Mouse (Mus musculus): ENCODE measurements around the gene Nfib. TPM values are rescaled to one million over a fixed set of nuclear protein-coding genes. Genes with fewer than 3 reads are reported as not detected.

Gene Nfib
- polyA plus RNA-seq, 1 experiment from 2014 or later, result 86.0 TPM

DNA sequence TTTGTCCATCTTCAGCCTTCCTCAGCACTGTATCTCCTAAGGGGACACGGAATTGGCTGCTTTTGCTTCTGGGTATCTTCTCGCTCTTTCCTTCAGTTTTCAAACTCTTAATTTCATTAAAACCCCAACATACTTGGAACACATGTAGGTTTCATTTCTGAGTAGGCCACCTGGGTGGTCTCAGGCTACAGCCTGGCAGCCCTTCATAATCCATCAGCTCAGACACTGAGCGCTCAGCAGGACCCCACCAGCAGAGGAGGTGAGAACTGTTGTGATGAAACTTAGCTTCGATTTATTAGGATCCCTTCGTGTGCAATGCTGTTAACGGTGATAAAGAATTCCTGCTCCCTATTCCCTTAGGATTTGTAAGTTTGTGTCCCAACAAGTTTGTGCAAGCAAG is 8.4 kb downstream of the Nfib start:
- DNase-seq (ENCODE audit: low spot score) (no peak), ATAC-seq (ENCODE audit: low read depth) (no peak)
- no peaks in the 10 kb centered on the region for H3K9me3 ChIP-seq (ENCODE audit: control insufficient read depth, low read length)

DNA sequence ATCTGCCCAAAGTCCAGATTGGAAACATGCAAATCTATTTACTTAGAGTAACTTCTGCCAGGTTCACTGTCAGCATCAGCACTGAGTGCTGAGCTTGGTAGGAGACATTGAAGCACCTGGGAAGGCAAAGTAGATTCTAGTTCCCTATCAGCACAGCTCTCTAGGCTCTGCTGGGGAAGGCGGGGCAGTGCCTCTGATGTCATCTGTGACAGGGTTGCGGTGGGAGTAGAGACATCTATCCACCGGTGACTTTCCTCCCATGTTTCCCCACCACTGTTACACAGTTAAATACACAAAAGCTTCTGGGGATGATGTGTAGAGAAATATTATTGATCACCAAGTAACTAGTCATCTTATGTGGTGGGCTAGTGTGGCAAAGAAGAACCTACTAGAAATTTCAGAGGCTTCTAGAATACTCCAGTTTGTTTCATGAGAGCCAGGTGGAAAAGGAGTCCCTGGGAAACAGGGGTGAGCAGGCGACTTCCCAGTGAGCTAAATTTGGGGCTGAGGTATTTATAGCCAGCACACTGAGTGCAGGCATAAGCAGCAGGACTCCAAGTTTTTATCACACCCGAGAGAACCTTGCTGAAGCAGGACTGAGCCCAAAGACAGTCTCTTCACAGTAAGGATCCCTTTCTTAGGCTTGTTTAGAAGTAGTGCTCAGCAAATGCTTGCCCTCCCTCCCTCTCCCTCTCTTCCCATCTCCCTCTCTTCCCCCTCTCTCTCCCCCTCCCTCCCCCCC is 9.6 kb downstream of the Nfib start:
- DNase-seq (ENCODE audit: low spot score) (no peak), ATAC-seq (ENCODE audit: low read depth) (no peak)
- Histone ChIP-seq H3K4me2 (ENCODE audit: low read depth, low read length) (no peak overlapping the region), H3K27ac (replicated peaks; ENCODE audit: low read depth, low read length) (no peak overlapping the region), H3K4me3 (ENCODE audit: low read depth, low read length) (no peak overlapping the region), H3K9ac (ENCODE audit: low read depth, low read length) (no peak overlapping the region), H3K9me3 (ENCODE audit: control insufficient read depth, low read length) (no peaks in the 10 kb centered on the region), H3K36me3 (ENCODE audit: control insufficient read depth, insufficient read depth, low read length) (no peaks in the 10 kb centered on the region), H3K27me3 (replicated peaks; ENCODE audit: control insufficient read depth, insufficient read depth, low read length) (no peaks in the 10 kb centered on the region), H3K4me1 (ENCODE audit: control insufficient read depth, insufficient read depth, low read length) (peaks cover 30% of the 10 kb centered on the region)
- WGBS, result 64% methylated on average over 5 of the region's 5 CpGs

More for the DNA sequence above, 8.4 kb downstream of the Nfib start:
- Histone ChIP-seq H3K4me1 (ENCODE audit: control insufficient read depth, insufficient read depth, low read length) (peaks cover 20% of the 10 kb centered on the region), H3K9ac (ENCODE audit: low read depth, low read length) (no peak overlapping the region), H3K27ac (replicated peaks; ENCODE audit: low read depth, low read length) (no peak overlapping the region), H3K4me2 (ENCODE audit: low read depth, low read length) (no peak overlapping the region), H3K27me3 (replicated peaks; ENCODE audit: control insufficient read depth, insufficient read depth, low read length) (no peaks in the 10 kb centered on the region), H3K4me3 (ENCODE audit: low read depth, low read length) (no peak overlapping the region), H3K36me3 (ENCODE audit: control insufficient read depth, insufficient read depth, low read length) (no peaks in the 10 kb centered on the region)
- WGBS, result 50% methylated on average over 6 of the region's 6 CpGs

DNA sequence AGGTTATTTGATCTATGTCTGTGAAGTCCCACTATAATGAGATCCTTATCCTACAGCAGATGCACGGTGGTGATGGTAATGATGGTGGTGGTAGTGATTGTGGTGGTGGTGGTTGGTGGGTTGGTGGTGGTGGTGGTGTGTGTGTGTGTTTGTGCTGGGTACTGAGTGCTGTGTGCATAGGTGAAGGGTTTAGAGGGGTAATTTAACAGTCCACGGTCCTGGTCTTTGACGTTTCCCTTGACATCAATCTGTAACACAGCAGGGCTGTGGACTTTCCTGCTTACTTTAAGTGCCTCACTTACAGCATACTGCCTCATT is 13.6 kb downstream of the Nfib start:
- ATAC-seq (ENCODE audit: low read depth) (no peak), DNase-seq (ENCODE audit: low spot score) (no peak)
- peak overlapping the region; percentile 30 for H3K4me2 ChIP-seq (ENCODE audit: low read depth, low read length)
- peak overlapping the region; percentile 41; the same call in 1 of the 2 replicates for H3K27ac ChIP-seq (replicated peaks; ENCODE audit: low read depth, low read length)
- H3K9me3 ChIP-seq (ENCODE audit: control insufficient read depth, low read length), result no peaks in the 10 kb centered on the region
- no peaks in the 10 kb centered on the region for H3K36me3 ChIP-seq (ENCODE audit: control insufficient read depth, insufficient read depth, low read length)
- H3K4me3 ChIP-seq (ENCODE audit: low read depth, low read length), result no peak overlapping the region
- H3K9ac ChIP-seq (ENCODE audit: low read depth, low read length), result no peak overlapping the region
- H3K27me3 ChIP-seq (replicated peaks; ENCODE audit: control insufficient read depth, insufficient read depth, low read length), result no peaks in the 10 kb centered on the region
- H3K4me1 ChIP-seq (ENCODE audit: control insufficient read depth, insufficient read depth, low read length), result peaks cover 25% of the 10 kb centered on the region
- 10% methylated on average over 3 of the region's 3 CpGs for WGBS

GRCm38 (mm10) chr4:82691126-82692008 is 14.2 kb downstream of the Nfib start:
- Histone ChIP-seq H3K4me3 (ENCODE audit: low read depth, low read length) (no peak overlapping the region), H3K9ac (ENCODE audit: low read depth, low read length) (no peak overlapping the region), H3K4me2 (ENCODE audit: low read depth, low read length) (peak overlapping the region; percentile 30), H3K36me3 (ENCODE audit: control insufficient read depth, insufficient read depth, low read length) (no peaks in the 10 kb centered on the region), H3K27me3 (replicated peaks; ENCODE audit: control insufficient read depth, insufficient read depth, low read length) (no peaks in the 10 kb centered on the region), H3K27ac (replicated peaks; ENCODE audit: low read depth, low read length) (peak overlapping the region; percentile 41), H3K4me1 (ENCODE audit: control insufficient read depth, insufficient read depth, low read length) (peaks cover 25% of the 10 kb centered on the region), H3K9me3 (ENCODE audit: control insufficient read depth, low read length) (no peaks in the 10 kb centered on the region)
- DNase-seq (ENCODE audit: low spot score), result peak; percentile 85
- 28% methylated on average over 4 of the region's 4 CpGs for WGBS
- peak; percentile 81 for ATAC-seq (ENCODE audit: low read depth)

- Histone ChIP-seq H3K27ac (replicated peaks; ENCODE audit: low read depth, low read length) (peak overlapping the region; percentile 53; the same call in 1 of the 2 replicates), H3K4me2 (ENCODE audit: low read depth, low read length) (no peak overlapping the region), H3K9ac (ENCODE audit: low read depth, low read length) (no peak overlapping the region), H3K4me3 (ENCODE audit: low read depth, low read length) (no peak overlapping the region), H3K9me3 (ENCODE audit: control insufficient read depth, low read length) (no peaks in the 10 kb centered on the region), H3K36me3 (ENCODE audit: control insufficient read depth, insufficient read depth, low read length) (no peaks in the 10 kb centered on the region), H3K4me1 (ENCODE audit: control insufficient read depth, insufficient read depth, low read length) (peaks cover 21% of the 10 kb centered on the region), H3K27me3 (replicated peaks; ENCODE audit: control insufficient read depth, insufficient read depth, low read length) (no peaks in the 10 kb centered on the region)
- ATAC-seq (ENCODE audit: low read depth), result peak; percentile 84
- WGBS, result 11% methylated on average over 7 of the region's 7 CpGs
- peak; percentile 95 for DNase-seq (ENCODE audit: low spot score)
These were observed 15.3 kb downstream of the Nfib start for GRCm38 (mm10) chr4:82690267-82690666.

GRCm38 (mm10) chr4:82686037-82686436 is 19.5 kb downstream of the Nfib start:
- no peaks in the 10 kb centered on the region for H3K9me3 ChIP-seq (ENCODE audit: control insufficient read depth, low read length)
- H3K4me3 ChIP-seq (ENCODE audit: low read depth, low read length), result no peak overlapping the region
- peaks cover 17% of the 10 kb centered on the region for H3K4me1 ChIP-seq (ENCODE audit: control insufficient read depth, insufficient read depth, low read length)
- no peak overlapping the region for H3K9ac ChIP-seq (ENCODE audit: low read depth, low read length)
- H3K36me3 ChIP-seq (ENCODE audit: control insufficient read depth, insufficient read depth, low read length), result no peaks in the 10 kb centered on the region
- no peak for ATAC-seq (ENCODE audit: low read depth)
- no peaks in the 10 kb centered on the region for H3K27me3 ChIP-seq (replicated peaks; ENCODE audit: control insufficient read depth, insufficient read depth, low read length)
- WGBS, result 84% methylated on average over 6 of the region's 6 CpGs
- H3K4me2 ChIP-seq (ENCODE audit: low read depth, low read length), result no peak overlapping the region
- H3K27ac ChIP-seq (replicated peaks; ENCODE audit: low read depth, low read length), result no peak overlapping the region
- no peak for DNase-seq (ENCODE audit: low spot score)

DNA sequence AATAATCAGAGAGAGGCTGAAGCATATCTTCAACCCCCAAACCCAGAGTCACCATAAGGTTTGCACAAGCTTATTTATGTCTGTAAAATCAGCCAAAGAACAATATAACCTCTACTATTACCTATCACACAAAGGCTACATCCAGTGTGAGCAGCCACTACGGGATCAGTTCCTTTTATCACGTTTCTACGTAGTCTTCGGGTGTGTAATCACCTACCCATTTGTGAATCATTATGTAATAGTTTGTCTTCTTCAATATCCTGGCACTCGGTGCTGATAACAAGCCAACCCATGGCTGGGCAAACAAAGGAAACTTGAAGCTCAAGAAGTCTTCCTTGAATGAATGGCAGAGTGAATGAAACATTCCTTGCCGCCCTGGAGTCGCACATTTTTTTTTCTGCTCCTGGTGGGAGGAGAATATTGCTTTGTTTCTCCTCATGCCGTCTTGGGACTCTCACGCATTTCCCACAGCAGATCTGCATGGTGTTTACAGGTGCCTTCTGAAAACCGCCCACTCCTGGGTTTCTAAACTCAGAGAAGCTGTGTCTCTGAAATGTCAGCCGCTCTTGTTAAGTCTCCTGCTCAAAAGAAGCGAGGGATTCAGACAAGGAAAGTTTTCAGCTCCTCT is 21.3 kb downstream of the Nfib start:
- H3K27ac ChIP-seq (replicated peaks; ENCODE audit: low read depth, low read length), result peak overlapping the region; percentile 40
- WGBS, result 70% methylated on average over 12 of the region's 12 CpGs
- H3K9me3 ChIP-seq (ENCODE audit: control insufficient read depth, low read length), result no peaks in the 10 kb centered on the region
- H3K36me3 ChIP-seq (ENCODE audit: control insufficient read depth, insufficient read depth, low read length), result no peaks in the 10 kb centered on the region
- H3K27me3 ChIP-seq (replicated peaks; ENCODE audit: control insufficient read depth, insufficient read depth, low read length), result no peaks in the 10 kb centered on the region
- ATAC-seq (ENCODE audit: low read depth) (0 out of 2 replicates have a peak, but pooled peaks have one; percentile 33), DNase-seq (ENCODE audit: low spot score) (no peak)
- peak overlapping the region; percentile 20; the same call in 1 of the 2 replicates for H3K4me2 ChIP-seq (ENCODE audit: low read depth, low read length)
- no peak overlapping the region for H3K4me3 ChIP-seq (ENCODE audit: low read depth, low read length)
- no peak overlapping the region for H3K9ac ChIP-seq (ENCODE audit: low read depth, low read length)
- H3K4me1 ChIP-seq (ENCODE audit: control insufficient read depth, insufficient read depth, low read length), result peaks cover 10% of the 10 kb centered on the region

GRCm38 (mm10) chr4:82683583-82683982 is 22.0 kb downstream of the Nfib start:
- ATAC-seq (ENCODE audit: low read depth) (no peak), DNase-seq (ENCODE audit: low spot score) (no peak)
- 90% methylated on average over 6 of the region's 6 CpGs for WGBS
- Histone ChIP-seq H3K27me3 (replicated peaks; ENCODE audit: control insufficient read depth, insufficient read depth, low read length) (no peaks in the 10 kb centered on the region), H3K36me3 (ENCODE audit: control insufficient read depth, insufficient read depth, low read length) (no peaks in the 10 kb centered on the region), H3K9me3 (ENCODE audit: control insufficient read depth, low read length) (no peaks in the 10 kb centered on the region), H3K27ac (replicated peaks; ENCODE audit: low read depth, low read length) (no peak overlapping the region), H3K9ac (ENCODE audit: low read depth, low read length) (no peak overlapping the region), H3K4me2 (ENCODE audit: low read depth, low read length) (no peak overlapping the region), H3K4me1 (ENCODE audit: control insufficient read depth, insufficient read depth, low read length) (peaks cover 10% of the 10 kb centered on the region), H3K4me3 (ENCODE audit: low read depth, low read length) (no peak overlapping the region)

Data from embryonic facial prominence, embryonic 14.5 days (tissue).